Mouse (Mus musculus) liver, adult 2 months (tissue): ENCODE results near the gene Pde8a.
"Not testable (repeated sequence)": the region's sequence is repeated elsewhere in the genome, so short reads cannot be mapped to it uniquely, and the experiment has no call there.

Source experiments
- CTCF ChIP-seq: fragments of 200-500 bp; IDR thresholded peaks from 2 replicates; pipeline ENCODE4 v1.5.1; 2011; ENCODE audit warnings: low read depth, low read length, control low read depth
- POLR2A ChIP-seq: fragments of 200-500 bp; IDR thresholded peaks from 2 replicates; pipeline ENCODE4 v1.6.1; 2011; ENCODE audit warnings: low read length, control low read depth; ENCODE audit not compliant: insufficient read depth; ENCODE audit errors: extremely low read depth

GRCm38 (mm10) chr7:81203576-81203975, 9.8 kb upstream of the Pde8a start:
- TF ChIP-seq POLR2A, CTCF: not testable (repeated sequence)
